In genomic region chr9:102718676-102719075, GRCm38 (mm10) we compare ENCODE assay signal across 8 mouse cellular contexts. TPM values are rescaled to one million over a fixed set of nuclear protein-coding genes. Genes with fewer than 3 reads are reported as not detected.
DNase-seq lines count a peak whose midpoint lies in the region; ATAC-seq lines count a peak whose summit lies in the region.

No protein-coding gene starts in this region.

- H3K9me3 ChIP-seq in hindbrain, embryonic 14.5 days (ENCODE audit: control insufficient read depth, low read length), result no peaks in the 10 kb centered on the region
- H3K9me3 ChIP-seq in liver, embryonic 15.5 days (replicated peaks), result no peaks in the 10 kb centered on the region

- peak overlapping the region; percentile 97 for H3K27ac ChIP-seq in hindbrain, embryonic 14.5 days
- peak overlapping the region; percentile 83 for H3K27ac ChIP-seq in liver, embryonic 15.5 days (replicated peaks)

- H3K4me2 ChIP-seq in hindbrain, embryonic 14.5 days (replicated peaks), result peak overlapping the region; percentile 97
- peak overlapping the region; percentile 69 for H3K4me2 ChIP-seq in liver, embryonic 15.5 days

- no peak for ATAC-seq in hindbrain, embryonic 14.5 days (ENCODE audit: low FRiP score)
- no peak for ATAC-seq in liver, embryonic 15.5 days (ENCODE audit: insufficient read depth)

- intact Hi-C loops in left cerebral cortex, postnatal 25 days (cut with DNase I), result no loop called here

- peaks cover 63% of the 10 kb centered on the region for H3K4me1 ChIP-seq in hindbrain, embryonic 14.5 days (replicated peaks; ENCODE audit: control insufficient read depth, insufficient read depth, low read length)
- peaks cover 36% of the 10 kb centered on the region for H3K4me1 ChIP-seq in liver, embryonic 15.5 days (replicated peaks)

- under 1% methylated on average over 21 of the region's 21 CpGs for WGBS in hindbrain, embryonic 14.5 days
- 4% methylated on average over 21 of the region's 21 CpGs for WGBS in liver, embryonic 15.5 days (ENCODE audit: insufficient replicate concordance)

- H3K9ac ChIP-seq in hindbrain, embryonic 14.5 days, result peak overlapping the region; percentile 96
- H3K9ac ChIP-seq in liver, embryonic 15.5 days, result peak overlapping the region; percentile 47

- no peaks in the 10 kb centered on the region for H3K27me3 ChIP-seq in hindbrain, embryonic 14.5 days (ENCODE audit: control insufficient read depth, insufficient read depth, low read length)
- peaks cover 70% of the 10 kb centered on the region for H3K27me3 ChIP-seq in liver, embryonic 15.5 days

- peak overlapping the region; percentile 84 for H3K4me3 ChIP-seq in hindbrain, embryonic 14.5 days (replicated peaks; ENCODE audit: low read length)
- H3K4me3 ChIP-seq in liver, embryonic 15.5 days (replicated peaks), result peak overlapping the region; percentile 59

- DNase-seq in left cerebral cortex, postnatal 25 days (ENCODE audit: low spot score in 2 of 2), result peak; percentile 36 to 39
- no peak for DNase-seq in left cerebral cortex, adult 11 months (ENCODE audit: low spot score)
- DNase-seq in embryo, embryonic 11 days, result peak; percentile 64
- DNase-seq in hindbrain, embryonic 14.5 days (ENCODE audit: low spot score), result peak; percentile 62
- DNase-seq in right cerebral cortex, postnatal 4 days, result peak; percentile 48
- DNase-seq in layer of hippocampus, adult 8-10 months (ENCODE audit: low spot score in 2 of 2), result no peak
- DNase-seq in thymus, postnatal 14 days, result no peak

- H3K36me3 ChIP-seq in hindbrain, embryonic 14.5 days (replicated peaks; ENCODE audit: control insufficient read depth, insufficient read depth), result peaks cover 38% of the 10 kb centered on the region
- peaks cover 16% of the 10 kb centered on the region for H3K36me3 ChIP-seq in liver, embryonic 15.5 days (replicated peaks)

RNA-seq across cellular contexts. Expression of gene Amotl2, which starts 2.2 kb away (rescaled TPM):
- total RNA-seq in left cerebral cortex, postnatal 25 days (2021), result 10 to 100 TPM; 18.7 to 18.8 TPM
- polyA plus RNA-seq in hindbrain, embryonic 14.5 days (2014; fragmentation: Nextera tagmentation; extraction: Ambion mirVana), result 54.1 and 56.8 TPM in 2 replicates
- polyA plus RNA-seq in liver, embryonic 15.5 days (2015; fragmentation: Nextera tagmentation; extraction: Ambion mirVana), result 5.1 and 5.4 TPM in 2 replicates
- total RNA-seq in layer of hippocampus, adult 8-10 months (2022), result 10 to 100 TPM; 17.3 to 22.8 (median 20.6) TPM

Comparison
In these comparisons a context has a peak if more than half of its experiments do, and no peak if none do; other contexts are left out.
1. DNase-seq: peak in left cerebral cortex, postnatal 25 days (2 of 2), embryo, embryonic 11 days (single experiment), hindbrain, embryonic 14.5 days (single experiment) and right cerebral cortex, postnatal 4 days (single experiment); none in left cerebral cortex, adult 11 months (single experiment), layer of hippocampus, adult 8-10 months (0 of 2) and thymus, postnatal 14 days (single experiment).